Mouse (Mus musculus) megakaryocyte, embryonic 14.5 days (primary cell): Measurements from ENCODE around the gene Plcb4.

Experiments used
- FLI1 ChIP-seq: IDR thresholded peaks from 2 replicates; pipeline ENCODE4 v1.6.1; 2012; ENCODE audit warnings: low read length, inconsistent platforms, mixed read lengths
- GATA1 ChIP-seq: IDR thresholded peaks from 3 replicates; pipeline ENCODE4 v1.6.1; 2012; ENCODE audit warnings: mixed read lengths, low read length, inconsistent platforms, borderline replicate concordance

DNA sequence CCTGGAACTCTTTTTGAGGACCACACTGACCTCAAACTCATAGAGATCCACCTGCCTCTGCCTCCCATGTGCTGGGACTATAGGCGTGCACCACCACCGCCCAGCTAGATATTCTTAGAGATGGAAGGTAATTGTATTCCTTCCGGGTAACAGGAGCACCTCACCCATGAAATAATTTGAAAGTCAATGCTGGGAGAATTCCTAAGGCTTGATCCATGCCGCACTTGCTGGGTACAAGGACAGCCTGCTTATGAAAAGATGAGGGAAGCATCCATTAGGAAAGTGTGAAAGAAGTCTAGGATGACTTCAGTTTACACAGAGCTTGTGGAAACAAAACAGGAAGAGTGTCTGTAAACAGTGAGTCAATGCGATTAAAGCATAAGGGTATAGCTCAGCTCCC, 232.9 kb downstream of the Plcb4 start:
- TF ChIP-seq GATA1 = no peak
- no peak for TF ChIP-seq FLI1
